Mouse (Mus musculus) gonadal fat pad, adult 2 months (tissue): ENCODE data around the gene Mical3. TPM values are rescaled to one million over a fixed set of nuclear protein-coding genes. Genes with fewer than 3 reads are reported as not detected.

Experiments used
- DNase-seq: peaks from one replicate; pipeline ENCODE4 v3.0.0-alpha.2; 2012; ENCODE audit warnings: low read depth
- polyA plus RNA-seq: library from polyadenylated mRNA; depleted of rRNA; stranded (reverse); fragments of >200 nt; gene quantifications from 2 replicates; pipeline ENCODE4 v1.2.3, GENCODE M21; 2012

Gene Mical3
- polyA plus RNA-seq, 1 experiment = 42.2 TPM

GRCm38 (mm10) chr6:121109998-121110603 lies 20.7 kb downstream of the Mical3 start:
- DNase-seq = no peak

- DNase-seq = no peak
These were observed 21.4 kb downstream of the Mical3 start for GRCm38 (mm10) chr6:121109181-121109981.

GRCm38 (mm10) chr6:121108075-121108474 lies 22.7 kb downstream of the Mical3 start:
- no peak for DNase-seq

- no peak for DNase-seq
These were observed 23.9 kb downstream of the Mical3 start for GRCm38 (mm10) chr6:121106711-121107405.

- no peak for DNase-seq
These were observed 25.1 kb downstream of the Mical3 start for GRCm38 (mm10) chr6:121105726-121106125.

GRCm38 (mm10) chr6:121103406-121104171 lies 27.2 kb downstream of the Mical3 start:
- DNase-seq = no peak

GRCm38 (mm10) chr6:121102941-121103340 lies 27.9 kb downstream of the Mical3 start:
- DNase-seq = no peak

GRCm38 (mm10) chr6:121102084-121102483 lies 28.7 kb downstream of the Mical3 start:
- no peak for DNase-seq

- DNase-seq = no peak
These were observed 29.6 kb downstream of the Mical3 start for GRCm38 (mm10) chr6:121101201-121101600.

GRCm38 (mm10) chr6:121099831-121100230 lies 31.0 kb downstream of the Mical3 start:
- DNase-seq = no peak

- DNase-seq = no peak
These were observed 31.6 kb downstream of the Mical3 start for GRCm38 (mm10) chr6:121099228-121099608.

GRCm38 (mm10) chr6:121098511-121099227 lies 32.1 kb downstream of the Mical3 start:
- DNase-seq = no peak

- DNase-seq = no peak
These were observed 32.7 kb downstream of the Mical3 start for GRCm38 (mm10) chr6:121098109-121098508.

- no peak for DNase-seq
These were observed 33.9 kb downstream of the Mical3 start for GRCm38 (mm10) chr6:121096862-121097261.

- no peak for DNase-seq
These were observed 34.4 kb downstream of the Mical3 start for GRCm38 (mm10) chr6:121096390-121096789.

- no peak for DNase-seq
These were observed 37.0 kb downstream of the Mical3 start for GRCm38 (mm10) chr6:121093662-121094408.

- DNase-seq = no peak
These were observed 40.0 kb downstream of the Mical3 start for GRCm38 (mm10) chr6:121090786-121091185.

- DNase-seq = no peak
These were observed 43.1 kb downstream of the Mical3 start for GRCm38 (mm10) chr6:121087586-121088245.

- DNase-seq = no peak
These were observed 43.7 kb downstream of the Mical3 start for GRCm38 (mm10) chr6:121087127-121087526.

- no peak for DNase-seq
These were observed 44.6 kb downstream of the Mical3 start for GRCm38 (mm10) chr6:121086226-121086625.
